Mouse (Mus musculus) cortical plate, adult 2 months (tissue): ENCODE data around the gene Rbm14. TPM values are rescaled to one million over a fixed set of nuclear protein-coding genes. Genes with fewer than 3 reads are reported as not detected.
"Not testable (repeated sequence)": the region's sequence is repeated elsewhere in the genome, so short reads cannot be mapped to it uniquely, and the experiment has no call there.

Experiments used
- H3K27ac ChIP-seq: fragments of 200-500 bp; 2 replicates; pipeline ENCODE4 v1.5.1; 2012; ENCODE audit warnings: low read length, control low read depth, inconsistent platforms; ENCODE audit not compliant: insufficient read depth
- H3K4me1 ChIP-seq: fragments of 200-500 bp; 2 replicates; pipeline ENCODE4 v1.6.1; 2011; ENCODE audit warnings: low read length; ENCODE audit not compliant: control insufficient read depth, insufficient read depth
- H3K4me3 ChIP-seq: fragments of 200-500 bp; 2 replicates; pipeline ENCODE4 v1.5.1; 2011; ENCODE audit warnings: mild to moderate bottlenecking, low read length, control low read depth; ENCODE audit not compliant: insufficient read depth
- CTCF ChIP-seq: fragments of 200-500 bp; IDR thresholded peaks from 2 replicates; pipeline ENCODE4 v1.5.1; 2011; ENCODE audit warnings: mild to moderate bottlenecking, control low read depth, low read length; ENCODE audit not compliant: insufficient read depth; ENCODE audit errors: extremely low read depth
- POLR2A ChIP-seq: fragments of 200-500 bp; IDR thresholded peaks from 2 replicates; pipeline ENCODE4 v1.6.1; 2011; ENCODE audit warnings: mild to moderate bottlenecking, low read length, control low read depth; ENCODE audit not compliant: insufficient read depth; ENCODE audit errors: extremely low read depth
- polyA plus RNA-seq: library from polyadenylated mRNA; depleted of rRNA; stranded (reverse); fragments of >200 nt; gene quantifications from 2 replicates; pipeline ENCODE4 v1.2.3, GENCODE M21; 2012

The Rbm14 gene
- polyA plus RNA-seq, 1 experiment = 25.1 TPM

GRCm38 (mm10) chr19:4795929-4796328 is 15.5 kb downstream of the Rbm14 start:
- Histone ChIP-seq H3K27ac (no peak overlapping the region), H3K4me1 (peaks cover 5% of the 10 kb centered on the region), H3K4me3 (no peak overlapping the region)
- no peak for TF ChIP-seq POLR2A
- TF ChIP-seq CTCF = no peak

- H3K4me3 ChIP-seq = peak within 1 kb of the TSS; percentile 90
- peaks cover 8% of the 10 kb centered on the region; the same call in 1 of the 2 replicates for H3K4me1 ChIP-seq
- peak; percentile 87 for TF ChIP-seq POLR2A
- no peak for TF ChIP-seq CTCF
- 0 out of 2 replicates have a peak within 1 kb of the TSS, but pooled peaks have one; percentile 10 for H3K27ac ChIP-seq
Measured at GRCm38 (mm10) chr19:4793831-4794422, 17.5 kb downstream of the Rbm14 start, which contains the start of gene Rbm4. Gene Rbm4 (minus strand): TSS chr19:4793901.

DNA sequence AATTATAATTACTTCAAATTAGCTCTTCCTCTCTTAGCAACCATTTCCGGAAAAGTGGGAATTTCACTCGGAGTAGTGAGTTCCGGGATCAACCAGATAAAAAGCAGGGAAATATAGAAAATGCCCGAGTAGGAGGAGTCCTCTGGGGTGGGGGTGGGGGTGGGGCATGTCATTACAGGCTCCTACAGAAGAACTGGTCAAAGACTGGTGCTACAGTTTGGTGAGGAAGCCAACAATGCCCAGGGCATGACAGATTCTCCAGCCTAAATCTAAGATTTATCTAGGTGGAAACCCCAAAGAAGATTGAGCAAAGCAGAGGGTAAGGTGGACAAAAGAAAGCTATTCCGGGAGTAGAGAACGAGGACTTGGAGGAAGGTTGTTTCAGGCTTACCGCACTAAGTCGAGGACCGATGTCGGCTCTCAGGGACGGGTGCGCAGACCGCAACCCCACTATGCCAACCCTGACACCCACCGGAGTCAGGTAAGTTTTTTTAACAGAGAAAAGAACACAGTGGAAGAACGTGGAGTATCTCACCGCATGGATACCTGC is 18.1 kb downstream of the Rbm14 start:
- H3K27ac ChIP-seq = 0 out of 2 replicates have a peak overlapping the region, but pooled peaks have one; percentile 10
- TF ChIP-seq CTCF (no peak), POLR2A (no peak)
- H3K4me3 ChIP-seq = peak overlapping the region; percentile 90
- peaks cover 8% of the 10 kb centered on the region; the same call in 1 of the 2 replicates for H3K4me1 ChIP-seq

DNA sequence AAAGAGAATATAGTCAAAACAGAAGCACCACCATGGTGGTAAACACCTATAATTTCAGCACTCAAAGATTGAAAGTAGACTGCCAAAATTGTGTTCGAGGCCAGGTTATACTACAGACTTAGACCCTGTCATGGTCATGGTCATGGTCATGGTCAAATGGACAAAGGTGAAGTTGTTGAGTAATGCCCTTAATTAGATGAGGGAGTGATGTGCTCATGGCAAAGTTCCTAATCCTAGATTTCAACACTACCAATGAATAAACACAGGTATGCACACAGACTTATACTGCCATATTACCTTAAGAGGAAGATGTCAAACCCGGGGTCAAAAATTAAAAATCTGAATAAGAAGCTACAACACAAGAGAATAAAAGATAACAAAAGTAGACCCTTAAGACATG is 25.1 kb downstream of the Rbm14 start:
- Histone ChIP-seq H3K4me1 (peaks cover 7% of the 10 kb centered on the region), H3K4me3 (no peak overlapping the region), H3K27ac (no peak overlapping the region)
- TF ChIP-seq POLR2A (no peak), CTCF (no peak)

- H3K27ac ChIP-seq = no peak overlapping the region
- TF ChIP-seq CTCF (no peak), POLR2A (no peak)
- H3K4me1 ChIP-seq = peaks cover 6% of the 10 kb centered on the region
- no peak overlapping the region for H3K4me3 ChIP-seq
Measured at GRCm38 (mm10) chr19:4785206-4785605, 26.2 kb downstream of the Rbm14 start.

GRCm38 (mm10) chr19:4782891-4783290 is 28.5 kb downstream of the Rbm14 start:
- peaks cover 3% of the 10 kb centered on the region for H3K4me1 ChIP-seq
- H3K4me3 ChIP-seq = no peak overlapping the region
- no peak overlapping the region for H3K27ac ChIP-seq
- TF ChIP-seq POLR2A = no peak
- TF ChIP-seq CTCF = no peak

GRCm38 (mm10) chr19:4772785-4773184 is 38.6 kb downstream of the Rbm14 start:
- TF ChIP-seq POLR2A (no peak), CTCF (no peak)
- H3K4me1 ChIP-seq = no peaks in the 10 kb centered on the region; the same call in 1 of the 2 replicates
- H3K27ac ChIP-seq = no peak overlapping the region
- H3K4me3 ChIP-seq = no peak overlapping the region

- H3K27ac ChIP-seq = no peak overlapping the region
- TF ChIP-seq POLR2A (no peak), CTCF (no peak)
- no peaks in the 10 kb centered on the region for H3K4me1 ChIP-seq
- H3K4me3 ChIP-seq = no peak overlapping the region
Measured at GRCm38 (mm10) chr19:4767507-4768148, 43.8 kb downstream of the Rbm14 start.

- H3K27ac ChIP-seq = no peak overlapping the region
- no peaks in the 10 kb centered on the region for H3K4me1 ChIP-seq
- no peak overlapping the region for H3K4me3 ChIP-seq
- TF ChIP-seq POLR2A (no peak), CTCF (0 out of 2 replicates have a peak, but pooled peaks have one; percentile 8)
Measured at GRCm38 (mm10) chr19:4762876-4763275, 48.6 kb downstream of the Rbm14 start.

GRCm38 (mm10) chr19:4760544-4760943 is 50.9 kb downstream of the Rbm14 start:
- not testable (repeated sequence) for H3K4me3 ChIP-seq, H3K27ac ChIP-seq, H3K4me1 ChIP-seq
